Mouse (Mus musculus) T-helper 1 cell (primary cell): Measurements from ENCODE around the gene Chchd6.

Source experiments
- in situ Hi-C: fragments of 300-600 bp; cut with MboI, MseI; formaldehyde crosslinking; loops from one replicate; pipeline ENCODE4 v1.15.1; 2025; ENCODE audit warnings: high pct_unique_total_duplicates

The Chchd6 gene

GRCm38 (mm10) chr6:89595018-89595776, at the start of gene Chchd6:
Gene Chchd6 (minus strand): TSS chr6:89595652.
- in situ Hi-C loops, result no loop called here

- in situ Hi-C loops, result loop anchor here (5.0 kb wide), 1 partner anchor 282 kb away; the partner anchor contains the start of gene Plxna1
These were observed 49.0 kb upstream of the Chchd6 start for GRCm38 (mm10) chr6:89644271-89645075.

GRCm38 (mm10) chr6:89643798-89644270, 48.4 kb upstream of the Chchd6 start, which contains the start of gene Txnrd3:
Gene Txnrd3 (plus strand): TSS chr6:89643988.
- in situ Hi-C loops, result loop anchor here (5.0 kb wide), 1 partner anchor 282 kb away; the partner anchor contains the start of gene Plxna1

- in situ Hi-C loops, result no loop called here
These were observed 43.6 kb upstream of the Chchd6 start for GRCm38 (mm10) chr6:89639025-89639424.

GRCm38 (mm10) chr6:89637977-89638376, 42.5 kb upstream of the Chchd6 start:
- in situ Hi-C loops, result no loop called here

- in situ Hi-C loops, result loop anchor here (5.0 kb wide), 1 partner anchor 712 kb away; no protein-coding TSS in a partner anchor
These were observed 38.9 kb upstream of the Chchd6 start for GRCm38 (mm10) chr6:89634400-89634799.

GRCm38 (mm10) chr6:89633115-89633514, 37.7 kb upstream of the Chchd6 start:
- in situ Hi-C loops, result loop anchor here (5.0 kb wide), 1 partner anchor 711 kb away; no protein-coding TSS in a partner anchor

- in situ Hi-C loops, result loop anchor here (5.0 kb wide), 1 partner anchor 710 kb away; no protein-coding TSS in a partner anchor
These were observed 36.5 kb upstream of the Chchd6 start for GRCm38 (mm10) chr6:89631809-89632562.

- in situ Hi-C loops, result no loop called here
These were observed 32.8 kb upstream of the Chchd6 start for GRCm38 (mm10) chr6:89628045-89628785.

GRCm38 (mm10) chr6:89622647-89623046, 27.2 kb upstream of the Chchd6 start:
- in situ Hi-C loops, result no loop called here

GRCm38 (mm10) chr6:89615373-89615755, 19.9 kb upstream of the Chchd6 start:
- in situ Hi-C loops, result no loop called here

GRCm38 (mm10) chr6:89614596-89615372, 19.3 kb upstream of the Chchd6 start:
- in situ Hi-C loops, result no loop called here

GRCm38 (mm10) chr6:89614107-89614471, 18.6 kb upstream of the Chchd6 start:
- in situ Hi-C loops, result no loop called here

GRCm38 (mm10) chr6:89613336-89614106, 18.1 kb upstream of the Chchd6 start:
- in situ Hi-C loops, result no loop called here

- in situ Hi-C loops, result no loop called here
These were observed 12.5 kb upstream of the Chchd6 start for GRCm38 (mm10) chr6:89607999-89608398.

- in situ Hi-C loops, result no loop called here
These were observed 10.6 kb upstream of the Chchd6 start for GRCm38 (mm10) chr6:89606096-89606495.

- in situ Hi-C loops, result no loop called here
These were observed 1.1 kb upstream of the Chchd6 start for GRCm38 (mm10) chr6:89596510-89596909.

GRCm38 (mm10) chr6:89595777-89596146, 310 bp upstream of the Chchd6 start:
- in situ Hi-C loops, result no loop called here

GRCm38 (mm10) chr6:89592016-89592415, 3.4 kb downstream of the Chchd6 start:
- in situ Hi-C loops, result no loop called here
